Mouse (Mus musculus): ENCODE measurements around the gene Anapc15. TPM values are rescaled to one million over a fixed set of nuclear protein-coding genes. Genes with fewer than 3 reads are reported as not detected.

Gene Anapc15
- total RNA-seq, 1 experiment = 123 TPM

DNA sequence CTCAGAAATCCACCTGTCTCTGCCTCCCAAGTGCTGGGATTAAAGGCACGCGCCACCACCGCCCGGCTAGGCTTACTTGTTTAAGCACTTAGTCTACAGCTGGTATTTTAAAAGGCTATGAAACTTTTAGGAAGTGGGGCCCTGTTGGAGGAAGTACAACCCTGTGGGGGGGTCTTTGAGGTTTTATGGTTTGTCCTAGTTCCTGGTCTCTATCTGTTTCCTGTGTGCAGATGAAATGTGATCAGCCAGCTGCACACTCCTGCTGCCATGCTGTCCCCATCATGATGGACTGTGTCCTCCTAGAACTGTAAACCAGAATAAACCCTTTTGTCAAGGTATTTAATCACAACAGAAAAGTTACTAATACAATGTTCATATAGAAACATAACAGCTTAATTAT is 20.6 kb downstream of the Anapc15 start:
- in situ Hi-C loops (cut with MboI; ENCODE audit: low sequenced_read_pairs in 2 of 2, unreplicated experiment in 2 of 2) = no loop called here
- peaks cover 0 to 5% of the 10 kb centered on the region in 2 experiments; a peak in 1 of 4 replicates for H3K4me1 ChIP-seq (ENCODE audit: control insufficient read depth in 2 of 2, insufficient read depth in 2 of 2, low read length in 2 of 2, poor library complexity in 1 of 2)
- no peak for DNase-seq (ENCODE audit: low read depth, low spot score)
- TF ChIP-seq CHD2 (IDR thresholded peaks at IDR 0.05; ENCODE audit: low read depth, low read length) (no peak), HCFC1 (IDR thresholded peaks at IDR 0.05; ENCODE audit: borderline replicate concordance, insufficient read depth, low read length) (no peak), MAFK (IDR thresholded peaks at IDR 0.05; ENCODE audit: insufficient read depth, low read depth, low read length) (no peak), ZNF384 (IDR thresholded peaks at IDR 0.05; ENCODE audit: low read depth, low read length) (no peak), ZC3H11A (IDR thresholded peaks at IDR 0.05; ENCODE audit: borderline replicate concordance, low read depth, low read length) (no peak)
- H3K27ac ChIP-seq (ENCODE audit: insufficient read depth, low read depth, low read length, poor library complexity, severe bottlenecking) = no peak overlapping the region
- H3K9me3 ChIP-seq (ENCODE audit: control insufficient read depth, insufficient read depth, low read depth, low read length) = no peaks in the 10 kb centered on the region
- H3K9ac ChIP-seq (ENCODE audit: insufficient read depth, low read depth, low read length, poor library complexity, severe bottlenecking) = no peak overlapping the region
- H3K36me3 ChIP-seq (ENCODE audit: control insufficient read depth, insufficient read depth, low read length, poor library complexity, severe bottlenecking) = no peaks in the 10 kb centered on the region
- H3K4me3 ChIP-seq (ENCODE audit: insufficient read depth in 1 of 2, low read depth in 1 of 2, low read length in 2 of 2, poor library complexity in 1 of 2, severe bottlenecking in 1 of 2) = no peak overlapping the region

DNA sequence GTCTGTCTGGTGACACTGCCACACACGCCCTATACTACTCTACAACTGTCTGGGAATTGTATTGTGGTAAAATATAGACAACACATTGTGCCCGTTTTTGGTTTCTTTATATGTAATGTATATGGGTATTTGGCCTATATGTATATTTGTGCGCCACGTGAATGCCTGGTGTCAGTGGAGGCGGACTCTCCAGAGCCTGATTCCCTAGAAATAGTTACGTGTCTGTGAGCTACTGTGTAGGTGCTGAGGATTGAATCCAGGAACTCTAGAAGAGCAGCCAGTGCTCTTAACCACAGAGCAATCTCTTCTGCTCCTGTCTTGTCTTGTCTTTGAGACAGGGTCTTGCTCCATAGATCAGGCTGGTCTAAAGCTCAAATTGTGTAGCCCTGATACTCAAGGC is 22.8 kb downstream of the Anapc15 start:
- in situ Hi-C loops (cut with MboI; ENCODE audit: low sequenced_read_pairs in 2 of 2, unreplicated experiment in 2 of 2) = no loop called here
- H3K4me3 ChIP-seq (ENCODE audit: insufficient read depth in 1 of 2, low read depth in 1 of 2, low read length in 2 of 2, poor library complexity in 1 of 2, severe bottlenecking in 1 of 2) = no peak overlapping the region
- peaks cover 0 to 5% of the 10 kb centered on the region in 2 experiments; a peak in 1 of 4 replicates for H3K4me1 ChIP-seq (ENCODE audit: control insufficient read depth in 2 of 2, insufficient read depth in 2 of 2, low read length in 2 of 2, poor library complexity in 1 of 2)
- H3K27ac ChIP-seq (ENCODE audit: insufficient read depth, low read depth, low read length, poor library complexity, severe bottlenecking) = no peak overlapping the region
- peak overlapping the region; percentile 5; the same call in 1 of the 2 replicates for H3K9ac ChIP-seq (ENCODE audit: insufficient read depth, low read depth, low read length, poor library complexity, severe bottlenecking)
- no peaks in the 10 kb centered on the region for H3K9me3 ChIP-seq (ENCODE audit: control insufficient read depth, insufficient read depth, low read depth, low read length)
- H3K36me3 ChIP-seq (ENCODE audit: control insufficient read depth, insufficient read depth, low read length, poor library complexity, severe bottlenecking) = no peaks in the 10 kb centered on the region
- DNase-seq (ENCODE audit: low read depth, low spot score) = no peak
- no peak for TF ChIP-seq ZNF384 (IDR thresholded peaks at IDR 0.05; ENCODE audit: low read depth, low read length)
- TF ChIP-seq MAFK (IDR thresholded peaks at IDR 0.05; ENCODE audit: insufficient read depth, low read depth, low read length) = no peak
- no peak for TF ChIP-seq CHD2 (IDR thresholded peaks at IDR 0.05; ENCODE audit: low read depth, low read length)
- TF ChIP-seq HCFC1 (IDR thresholded peaks at IDR 0.05; ENCODE audit: borderline replicate concordance, insufficient read depth, low read length) = no peak
- no peak for TF ChIP-seq ZC3H11A (IDR thresholded peaks at IDR 0.05; ENCODE audit: borderline replicate concordance, low read depth, low read length)

DNA sequence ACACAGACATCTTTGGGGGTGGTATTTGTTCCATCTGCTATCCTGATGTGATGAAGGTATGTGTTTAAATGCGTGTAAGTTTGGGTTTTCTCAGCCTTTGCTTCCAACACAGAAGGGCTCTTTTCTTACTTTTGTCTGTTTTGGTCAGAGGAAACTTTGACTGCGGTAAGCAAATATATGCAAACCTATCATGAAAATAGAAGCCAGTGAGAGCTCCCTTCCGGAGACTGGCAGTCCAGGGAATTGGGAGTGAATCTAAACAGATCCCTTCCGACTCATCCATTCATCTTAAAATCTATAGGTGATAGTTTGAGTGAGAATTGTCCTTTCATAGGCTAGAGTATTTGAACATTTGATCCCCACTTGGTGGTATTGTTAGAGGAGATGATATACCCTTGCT is 24.9 kb downstream of the Anapc15 start:
- in situ Hi-C loops (cut with MboI; ENCODE audit: low sequenced_read_pairs in 2 of 2, unreplicated experiment in 2 of 2) = no loop called here
- TF ChIP-seq MAFK (IDR thresholded peaks at IDR 0.05; ENCODE audit: insufficient read depth, low read depth, low read length) (no peak), CHD2 (IDR thresholded peaks at IDR 0.05; ENCODE audit: low read depth, low read length) (no peak), HCFC1 (IDR thresholded peaks at IDR 0.05; ENCODE audit: borderline replicate concordance, insufficient read depth, low read length) (no peak), ZC3H11A (IDR thresholded peaks at IDR 0.05; ENCODE audit: borderline replicate concordance, low read depth, low read length) (no peak), ZNF384 (IDR thresholded peaks at IDR 0.05; ENCODE audit: low read depth, low read length) (no peak)
- H3K9me3 ChIP-seq (ENCODE audit: control insufficient read depth, insufficient read depth, low read depth, low read length) = no peaks in the 10 kb centered on the region
- no peak overlapping the region for H3K9ac ChIP-seq (ENCODE audit: insufficient read depth, low read depth, low read length, poor library complexity, severe bottlenecking)
- peaks cover 0 to 5% of the 10 kb centered on the region in 2 experiments; a peak in 1 of 4 replicates for H3K4me1 ChIP-seq (ENCODE audit: control insufficient read depth in 2 of 2, insufficient read depth in 2 of 2, low read length in 2 of 2, poor library complexity in 1 of 2)
- DNase-seq (ENCODE audit: low read depth, low spot score) = no peak
- no peak overlapping the region for H3K4me3 ChIP-seq (ENCODE audit: insufficient read depth in 1 of 2, low read depth in 1 of 2, low read length in 2 of 2, poor library complexity in 1 of 2, severe bottlenecking in 1 of 2)
- H3K36me3 ChIP-seq (ENCODE audit: control insufficient read depth, insufficient read depth, low read length, poor library complexity, severe bottlenecking) = no peaks in the 10 kb centered on the region
- H3K27ac ChIP-seq (ENCODE audit: insufficient read depth, low read depth, low read length, poor library complexity, severe bottlenecking) = no peak overlapping the region

DNA sequence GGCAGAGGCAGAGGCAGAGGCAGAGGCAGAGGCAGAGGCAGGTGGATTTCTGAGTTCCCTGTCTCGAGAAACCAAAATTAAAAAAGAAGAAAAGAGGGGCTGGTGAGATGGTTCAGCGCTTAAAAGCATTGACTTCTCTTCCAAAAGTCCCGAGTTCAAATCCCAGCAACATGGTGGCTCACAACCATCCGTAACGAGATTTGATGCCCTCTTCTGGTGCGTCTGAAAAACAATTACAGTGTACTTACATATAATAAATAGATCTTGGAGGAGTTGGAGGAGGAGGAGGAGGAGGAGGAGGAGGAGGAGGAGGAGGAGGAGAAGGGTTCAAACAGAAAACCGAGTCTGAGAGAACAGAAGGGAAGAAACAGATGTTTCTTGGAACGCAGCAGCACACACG is 32.2 kb downstream of the Anapc15 start:
- peaks cover 7% of the 10 kb centered on the region for H3K36me3 ChIP-seq (ENCODE audit: control insufficient read depth, insufficient read depth, low read length, poor library complexity, severe bottlenecking)
- peak overlapping the region; percentile 78 to 98 for H3K4me3 ChIP-seq (ENCODE audit: insufficient read depth in 1 of 2, low read depth in 1 of 2, low read length in 2 of 2, poor library complexity in 1 of 2, severe bottlenecking in 1 of 2)
- H3K27ac ChIP-seq (ENCODE audit: insufficient read depth, low read depth, low read length, poor library complexity, severe bottlenecking) = no peak overlapping the region; the same call in 1 of the 2 replicates
- in situ Hi-C loops (cut with MboI; ENCODE audit: low sequenced_read_pairs in 2 of 2, unreplicated experiment in 2 of 2) = no loop called here
- H3K9ac ChIP-seq (ENCODE audit: insufficient read depth, low read depth, low read length, poor library complexity, severe bottlenecking) = peak overlapping the region; percentile 80
- TF ChIP-seq ZC3H11A (IDR thresholded peaks at IDR 0.05; ENCODE audit: borderline replicate concordance, low read depth, low read length) = no peak
- no peak for TF ChIP-seq ZNF384 (IDR thresholded peaks at IDR 0.05; ENCODE audit: low read depth, low read length)
- TF ChIP-seq CHD2 (IDR thresholded peaks at IDR 0.05; ENCODE audit: low read depth, low read length) = no peak
- no peak for TF ChIP-seq HCFC1 (IDR thresholded peaks at IDR 0.05; ENCODE audit: borderline replicate concordance, insufficient read depth, low read length)
- TF ChIP-seq MAFK (IDR thresholded peaks at IDR 0.05; ENCODE audit: insufficient read depth, low read depth, low read length) = no peak
- H3K4me1 ChIP-seq (ENCODE audit: control insufficient read depth in 2 of 2, insufficient read depth in 2 of 2, low read length in 2 of 2, poor library complexity in 1 of 2) = peaks cover 4 to 5% of the 10 kb centered on the region in 2 experiments
- no peak for DNase-seq (ENCODE audit: low read depth, low spot score)
- no peaks in the 10 kb centered on the region for H3K9me3 ChIP-seq (ENCODE audit: control insufficient read depth, insufficient read depth, low read depth, low read length)
